Mouse (Mus musculus): Measurements from ENCODE around the gene Rps6kb1. TPM values are rescaled to one million over a fixed set of nuclear protein-coding genes. Genes with fewer than 3 reads are reported as not detected.

Rps6kb1 gene
- total RNA-seq (2023) = 26.0 and 50.1 TPM in 2 replicates

DNA sequence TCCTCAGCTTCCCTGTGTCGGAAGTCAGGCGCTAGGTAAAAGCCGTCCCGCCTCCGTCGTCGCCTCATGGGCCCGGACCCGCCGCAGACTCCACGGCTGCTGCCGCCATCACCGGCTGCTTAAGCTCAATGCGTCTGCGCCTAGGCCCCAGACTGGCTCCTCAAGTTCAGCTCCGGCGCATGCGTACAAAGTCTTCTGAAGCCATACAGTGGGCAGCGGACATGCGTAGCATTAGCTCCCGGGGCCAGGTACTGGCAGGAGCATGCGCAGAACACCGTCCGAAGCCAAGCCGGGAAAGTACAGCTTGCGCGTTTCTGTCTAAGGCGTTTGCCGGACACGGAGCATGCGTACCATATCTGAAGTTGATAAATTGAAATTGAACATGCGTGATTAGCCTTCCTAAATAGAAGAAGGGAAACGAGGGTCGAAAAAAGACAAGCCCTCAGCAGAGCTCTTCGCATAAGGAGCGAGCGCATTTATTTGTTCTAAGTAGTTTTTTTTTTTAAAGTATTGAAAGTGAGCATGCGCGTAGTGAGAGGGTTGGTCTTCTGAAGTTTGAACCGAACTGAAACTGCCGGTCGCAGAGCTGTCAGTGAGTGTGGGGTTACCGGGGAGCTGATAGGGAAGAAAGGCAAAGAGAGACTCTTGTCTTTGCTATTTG, at the start of gene Rps6kb1, which contains the start of gene Tubd1:
Gene Rps6kb1, minus strand, starts transcription at position 167 of the 661 bp plus-strand sequence.
Gene Tubd1, plus strand, starts transcription at position 353 of the 661 bp plus-strand sequence.

DNA sequence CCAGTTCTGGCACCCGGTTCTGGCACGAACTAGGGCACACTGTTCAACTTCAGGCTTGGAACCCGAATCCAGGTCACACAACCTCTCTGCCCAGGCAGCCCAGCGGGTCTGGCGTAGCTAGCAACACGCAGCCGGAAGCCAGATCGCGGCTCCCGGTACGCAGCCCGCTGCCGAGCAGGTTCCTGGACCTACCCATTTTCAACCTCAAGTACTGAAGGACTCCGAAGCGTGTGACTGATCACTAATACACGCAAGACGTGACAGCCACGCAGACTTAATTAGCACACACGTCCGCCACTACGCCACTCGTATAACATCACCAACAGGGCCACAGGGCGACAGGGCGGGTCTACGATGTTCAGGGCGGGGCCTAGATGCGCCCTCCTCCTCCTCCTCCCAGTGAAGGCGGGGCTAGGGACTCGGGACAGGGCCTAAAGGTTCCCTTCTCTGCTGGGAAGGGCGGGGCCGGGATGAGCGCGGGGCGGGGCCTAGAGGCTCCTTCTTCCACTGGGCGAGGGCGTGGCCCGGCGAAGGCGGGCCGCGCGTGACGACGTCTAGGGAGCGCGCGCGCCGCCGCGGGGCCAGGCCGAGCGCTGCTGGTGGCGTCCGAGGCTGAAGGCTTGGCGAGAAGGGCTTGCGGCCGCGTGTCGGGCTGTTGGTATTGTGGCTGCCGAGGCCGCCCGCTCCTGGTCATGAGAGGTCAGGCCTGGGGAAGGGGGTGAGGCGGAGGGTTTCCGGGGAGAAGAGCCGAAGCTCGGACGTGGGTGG, 60.3 kb downstream of the Rps6kb1 start, which contains the start of gene Rnft1:
Gene Rnft1, plus strand, starts transcription at position 557 of the 768 bp plus-strand sequence.

Other genes with a start within 250 kb of the Rps6kb1 start
- gene Med13, start 187.2 kb downstream of the Rps6kb1 start, total RNA-seq (2023) = 76.7 and 85.7 TPM in 2 replicates
- gene Rnft1, start 60.1 kb downstream of the Rps6kb1 start, total RNA-seq (2023) = 18.9 and 29.5 TPM in 2 replicates
- gene Tubd1, start 186 bp upstream of the Rps6kb1 start, total RNA-seq (2023) = 1.6 and 4.4 TPM in 2 replicates
- gene Vmp1, start 139.0 kb upstream of the Rps6kb1 start, total RNA-seq (2023) = 54.7 and 62.4 TPM in 2 replicates
- 1.8 and 2.2 TPM in 2 replicates for gene Ptrh2, start 139.2 kb upstream of the Rps6kb1 start, total RNA-seq (2023)
- gene Cltc, start 212.8 kb upstream of the Rps6kb1 start, total RNA-seq (2023) = 242 and 371 TPM in 2 replicates